In genomic region chr10:83041875-83042274, GRCm38 (mm10) we compare ENCODE assay signal across 18 mouse cellular contexts. TPM values are rescaled to one million over a fixed set of nuclear protein-coding genes. Genes with fewer than 3 reads are reported as not detected.
A peak's percentile ranks its signal among the peaks of the same experiment; 100 is the strongest.
DNase-seq lines count a peak whose midpoint lies in the region; ATAC-seq and TF ChIP-seq lines count a peak whose summit lies in the region.
"Had no signal": no experiment of that assay in that cellular context is flagged by ENCODE, and none has a peak within 500 bp of the region (broad histone marks: within the 10 kb centered on the region; RNA-seq: fewer than 3 reads in every experiment).

No protein-coding gene starts in this region.

- H3K9ac ChIP-seq in kidney, embryonic 16.5 days (replicated peaks; ENCODE audit: low read length) = no peak overlapping the region
- H3K9ac ChIP-seq: embryonic facial prominence, embryonic 13.5 days; hindbrain, embryonic 12.5 days had no signal

- ATAC-seq in kidney, embryonic 16.5 days (ENCODE audit: low FRiP score, low TSS enrichment) = no peak
- peak; percentile 43; the same call in 1 of the 2 replicates for ATAC-seq in megakaryocyte-erythroid progenitor cell, adult 5-6 weeks (replicated peaks; ENCODE audit: low FRiP score, low TSS enrichment, poor library complexity, severe bottlenecking)
- ATAC-seq: activated CD4-positive, CD25-positive, alpha-beta regulatory T cell, adult 4 months; Patski had no signal

- no peak overlapping the region for H3K4me3 ChIP-seq in gastrocnemius, adult 2 months
- no peak overlapping the region for H3K4me3 ChIP-seq in kidney, embryonic 16.5 days (ENCODE audit: low read length)
- H3K4me3 ChIP-seq: embryonic facial prominence, embryonic 13.5 days; forebrain, embryonic 13.5 days; heart, embryonic 13.5 days; hindbrain, embryonic 12.5 days had no signal

- TF ChIP-seq POLR2A in brain, embryonic 14.5 days (IDR thresholded peaks at IDR 0.05; ENCODE audit: borderline replicate concordance, extremely low read depth, insufficient read depth, insufficient read length, poor library complexity, severe bottlenecking) = no peak

- no peaks in the 10 kb centered on the region for H3K27me3 ChIP-seq in kidney, embryonic 16.5 days (ENCODE audit: insufficient read depth, low read length)
- H3K27me3 ChIP-seq: CH12.LX; embryonic facial prominence, embryonic 13.5 days; forebrain, embryonic 13.5 days; hindbrain, embryonic 12.5 days; Patski had no signal

- H3K4me2 ChIP-seq in kidney, embryonic 16.5 days (replicated peaks; ENCODE audit: low read depth, low read length) = no peak overlapping the region
- H3K4me2 ChIP-seq: embryonic facial prominence, embryonic 13.5 days; forebrain, embryonic 13.5 days; heart, embryonic 13.5 days; hindbrain, embryonic 12.5 days had no signal

- no peaks in the 10 kb centered on the region for H3K9me3 ChIP-seq in kidney, embryonic 16.5 days (ENCODE audit: low read length)
- H3K9me3 ChIP-seq: embryonic facial prominence, embryonic 13.5 days; forebrain, embryonic 13.5 days; heart, embryonic 13.5 days; hindbrain, embryonic 12.5 days had no signal

- WGBS in kidney, embryonic 16.5 days = 55% methylated on average over 9 of the region's 9 CpGs

- no peaks in the 10 kb centered on the region for H3K36me3 ChIP-seq in kidney, embryonic 16.5 days (ENCODE audit: insufficient read depth, low read length)
- H3K36me3 ChIP-seq: embryonic facial prominence, embryonic 13.5 days; heart, embryonic 13.5 days; hindbrain, embryonic 12.5 days had no signal

- H3K27ac ChIP-seq in gastrocnemius, adult 2 months = peak overlapping the region; percentile 83
- H3K27ac ChIP-seq in kidney, embryonic 16.5 days (ENCODE audit: low read length) = peak overlapping the region; percentile 95; the same call in 1 of the 2 replicates

- DNase-seq in gastrocnemius, adult 2 months = no peak
- no peak for DNase-seq in gastrocnemius, postnatal 4 days (ENCODE audit: low spot score in 2 of 2)
- DNase-seq in kidney, adult 9 months = no peak
- DNase-seq in brain, embryonic 14.5 days (ENCODE audit: low read depth) = peak; percentile 53
- DNase-seq: adrenal gland, postnatal 14 days; cerebellum, adult 18-20 months; cerebellum, adult 9-11 months; cerebellum, postnatal 36 days; gastrocnemius, postnatal 14 days had no signal

- intact Hi-C loops in gastrocnemius, adult 2 months (cut with DNase I) = no loop called here

- H3K4me1 ChIP-seq in kidney, embryonic 16.5 days (ENCODE audit: insufficient read depth, low read length) = peaks cover 43% of the 10 kb centered on the region

- TF ChIP-seq CTCF in gastrocnemius, adult 2 months (IDR thresholded peaks at IDR 0.05) = no peak
- no peak for TF ChIP-seq CTCF in brain, embryonic 14.5 days (IDR thresholded peaks at IDR 0.05; ENCODE audit: borderline replicate concordance, extremely low read depth, insufficient read depth, insufficient read length)

RNA-seq across cellular contexts. Expression of gene Chst11, which starts 56.6 kb away (rescaled TPM):
- 1 to 10 TPM; 1.1 to 1.8 TPM for total RNA-seq in gastrocnemius, adult 2 months (2021)
- total RNA-seq in gastrocnemius, postnatal 4 days (2021) = 1 to 10 TPM; 2.3 to 2.6 TPM
- 4.8 and 5.2 TPM in 2 replicates for polyA plus RNA-seq in kidney, embryonic 16.5 days (2015; fragmentation: Nextera tagmentation; extraction: Ambion mirVana)
- 16.8 and 22.7 TPM in 2 replicates for polyA plus RNA-seq in brain, embryonic 14.5 days (2012; rRNA removed)
- 14.2 and 15.2 TPM in 2 replicates for total RNA-seq in megakaryocyte-erythroid progenitor cell, adult 5-6 weeks (2014; fragmentation: Nextera tagmentation)
- 19.0 and 24.1 TPM in 2 replicates for total RNA-seq in megakaryocyte-erythroid progenitor cell, adult 5-6 weeks (2017)

Comparison
In these comparisons a context has a peak if more than half of its experiments do, and no peak if none do; other contexts are left out.
1. RNA of gene Chst11, which starts 56.6 kb away (total RNA-seq): 14.2 to 24.1 TPM in megakaryocyte-erythroid progenitor cell, adult 5-6 weeks; 2.3 to 2.6 TPM in gastrocnemius, postnatal 4 days and 1.1 to 1.8 TPM in gastrocnemius, adult 2 months; every median in the first group is over 4 times any median in the second.